Mouse (Mus musculus) midbrain, embryonic 16.5 days (tissue): ENCODE measurements at regions not wholly inside any gene's neighbourhood (a gene's known extent, or its start where the extent isn't known, plus 50 kb on each side); places are given as distances from the start of the nearest gene placed in this dataset.

ENCODE experiments used
- ATAC-seq: fragments of 200-750 bp; cut with Nextera tagmentation; 2 replicates; pipeline ENCODE4 v1.8.0; 2017; ENCODE audit warnings: moderate TSS enrichment
- H3K27ac ChIP-seq: fragments of 300-500 bp; sonication (generic); 2 replicates; pipeline ENCODE4 v1.5.1; 2014; ENCODE audit warnings: mild to moderate bottlenecking, low read length, mixed read lengths
- H3K27me3 ChIP-seq: fragments of 300-500 bp; sonication (generic); 2 replicates; pipeline ENCODE4 v1.6.1; 2014; ENCODE audit warnings: low read depth, low read length, mixed read lengths; ENCODE audit not compliant: control insufficient read depth, insufficient read depth
- H3K36me3 ChIP-seq: fragments of 300-500 bp; sonication (generic); 2 replicates; pipeline ENCODE4 v1.6.1; 2014; ENCODE audit warnings: mild to moderate bottlenecking, low read length, moderate library complexity, mixed read lengths; ENCODE audit not compliant: control insufficient read depth, insufficient read depth
- H3K4me1 ChIP-seq: fragments of 300-500 bp; sonication (generic); 2 replicates; pipeline ENCODE4 v1.6.1; 2014; ENCODE audit warnings: mild to moderate bottlenecking, low read length, mixed read lengths; ENCODE audit not compliant: control insufficient read depth, insufficient read depth
- H3K4me2 ChIP-seq: fragments of 300-500 bp; sonication (generic); 2 replicates; pipeline ENCODE4 v1.6.1; 2014; ENCODE audit warnings: mild to moderate bottlenecking, low read length, mixed read lengths
- H3K4me3 ChIP-seq: fragments of 300-500 bp; sonication (generic); 2 replicates; pipeline ENCODE4 v1.5.1; 2014; ENCODE audit warnings: low read depth, mild to moderate bottlenecking, low read length, moderate library complexity, mixed read lengths
- H3K9ac ChIP-seq: fragments of 300-500 bp; sonication (generic); 2 replicates; pipeline ENCODE4 v1.6.1; 2014; ENCODE audit warnings: low read depth, low read length, mixed read lengths
- H3K9me3 ChIP-seq: fragments of 300-500 bp; sonication (generic); replicated peaks from 2 replicates; pipeline ENCODE4 v1.6.1; 2014; ENCODE audit warnings: mild to moderate bottlenecking, low read length, mixed read lengths; ENCODE audit not compliant: control insufficient read depth, poor library complexity, severe bottlenecking
- WGBS: fragments of 180-500 bp; shearing (Covaris S2); extraction: QIAGEN DNeasy Blood & Tissue Kit; methylation state at CpG from one replicate; pipeline ENCODE4 v1.1.7; 2014; 5-methylcytosine and 5-hydroxymethylcytosine counted together

GRCm38 (mm10) chr13:113438872-113439271 lies 145.9 kb downstream of the BC067074 start:
- Histone ChIP-seq H3K9me3 (no peaks in the 10 kb centered on the region), H3K27ac (no peak overlapping the region), H3K4me1 (no peaks in the 10 kb centered on the region), H3K36me3 (no peaks in the 10 kb centered on the region), H3K9ac (no peak overlapping the region), H3K4me2 (no peak overlapping the region), H3K27me3 (no peaks in the 10 kb centered on the region), H3K4me3 (no peak overlapping the region)
- no peak for ATAC-seq
- WGBS: 84% methylated on average over 2 of the region's 2 CpGs

- Histone ChIP-seq H3K27me3 (no peaks in the 10 kb centered on the region), H3K9me3 (no peaks in the 10 kb centered on the region), H3K9ac (no peak overlapping the region), H3K27ac (no peak overlapping the region), H3K4me1 (no peaks in the 10 kb centered on the region), H3K4me3 (no peak overlapping the region), H3K4me2 (no peak overlapping the region), H3K36me3 (no peaks in the 10 kb centered on the region)
- no peak for ATAC-seq
- WGBS: 98% methylated on average over 3 of the region's 3 CpGs
Observed at GRCm38 (mm10) chr13:113436288-113436687, 143.3 kb downstream of the BC067074 start.

- no peaks in the 10 kb centered on the region for H3K4me1 ChIP-seq
- H3K27me3 ChIP-seq: no peaks in the 10 kb centered on the region
- H3K9me3 ChIP-seq: peaks cover 3% of the 10 kb centered on the region; the same call in 1 of the 2 replicates
- no peak overlapping the region for H3K27ac ChIP-seq
- ATAC-seq: no peak
- WGBS: 91% methylated on average over 4 of the region's 4 CpGs
- H3K36me3 ChIP-seq: no peaks in the 10 kb centered on the region
- no peak overlapping the region for H3K4me3 ChIP-seq
- H3K9ac ChIP-seq: no peak overlapping the region
- H3K4me2 ChIP-seq: no peak overlapping the region
Observed at GRCm38 (mm10) chr13:113435117-113435516, 142.2 kb downstream of the BC067074 start.

- no peaks in the 10 kb centered on the region for H3K27me3 ChIP-seq
- H3K9ac ChIP-seq: no peak overlapping the region
- no peak overlapping the region for H3K4me2 ChIP-seq
- no peak overlapping the region for H3K4me3 ChIP-seq
- H3K27ac ChIP-seq: no peak overlapping the region
- no peak for ATAC-seq
- H3K36me3 ChIP-seq: no peaks in the 10 kb centered on the region
- WGBS: 84% methylated on average over 5 of the region's 5 CpGs
- H3K9me3 ChIP-seq: peaks cover 3% of the 10 kb centered on the region; the same call in 1 of the 2 replicates
- H3K4me1 ChIP-seq: no peaks in the 10 kb centered on the region
Observed at GRCm38 (mm10) chr13:113433456-113433855, 140.5 kb downstream of the BC067074 start.

GRCm38 (mm10) chr13:113429615-113430014 lies 136.7 kb downstream of the BC067074 start:
- H3K4me3 ChIP-seq: no peak overlapping the region
- H3K4me1 ChIP-seq: no peaks in the 10 kb centered on the region
- peaks cover 3% of the 10 kb centered on the region; the same call in 1 of the 2 replicates for H3K9me3 ChIP-seq
- no peaks in the 10 kb centered on the region for H3K27me3 ChIP-seq
- 40% methylated on average over 3 of the region's 3 CpGs for WGBS
- no peak overlapping the region for H3K4me2 ChIP-seq
- no peak overlapping the region for H3K27ac ChIP-seq
- no peak for ATAC-seq
- no peaks in the 10 kb centered on the region for H3K36me3 ChIP-seq
- no peak overlapping the region for H3K9ac ChIP-seq
